Mouse (Mus musculus): Measurements from ENCODE around the gene 2310022B05Rik. TPM values are rescaled to one million over a fixed set of nuclear protein-coding genes. Genes with fewer than 3 reads are reported as not detected.

The 2310022B05Rik gene
- polyA plus RNA-seq, 1 experiment from 2014 or later: 27.3 TPM

GRCm38 (mm10) chr8:124586556-124586955 is 76.6 kb downstream of the 2310022B05Rik start:
- Histone ChIP-seq H3K27ac (no peak overlapping the region), H3K4me2 (replicated peaks) (no peak overlapping the region), H3K9me3 (ENCODE audit: control insufficient read depth, low read length) (no peaks in the 10 kb centered on the region), H3K36me3 (replicated peaks; ENCODE audit: control insufficient read depth, insufficient read depth) (no peaks in the 10 kb centered on the region), H3K27me3 (ENCODE audit: control insufficient read depth, insufficient read depth, low read length) (no peaks in the 10 kb centered on the region), H3K4me3 (replicated peaks; ENCODE audit: low read length) (no peak overlapping the region), H3K9ac (no peak overlapping the region), H3K4me1 (replicated peaks; ENCODE audit: control insufficient read depth, insufficient read depth, low read length) (no peaks in the 10 kb centered on the region)
- DNase-seq (ENCODE audit: low spot score) (no peak), ATAC-seq (ENCODE audit: low FRiP score) (no peak)
- WGBS: 79% methylated on average over 2 of the region's 2 CpGs

Other genes starting within 250 kb of the 2310022B05Rik start
- 16.9 and 18.8 TPM in 2 replicates for gene Pgbd5, start 223.7 kb downstream of the 2310022B05Rik start, polyA plus RNA-seq (2014; fragmentation: Nextera tagmentation; extraction: Ambion mirVana)
- gene Cog2, start 142.6 kb downstream of the 2310022B05Rik start, polyA plus RNA-seq (2014; fragmentation: Nextera tagmentation; extraction: Ambion mirVana): 32.5 and 34.7 TPM in 2 replicates
- 0.76 and 1.1 TPM in 2 replicates for gene Agt, start 93.7 kb downstream of the 2310022B05Rik start, polyA plus RNA-seq (2014; fragmentation: Nextera tagmentation; extraction: Ambion mirVana)
- gene Capn9, start 87.3 kb downstream of the 2310022B05Rik start, polyA plus RNA-seq (2014; fragmentation: Nextera tagmentation; extraction: Ambion mirVana): 0.11 and 0.53 TPM in 2 replicates
- 71.1 and 74.3 TPM in 2 replicates for gene Ttc13, start 58.6 kb upstream of the 2310022B05Rik start, polyA plus RNA-seq (2014; fragmentation: Nextera tagmentation; extraction: Ambion mirVana)
- gene Arv1, start 58.8 kb upstream of the 2310022B05Rik start, polyA plus RNA-seq (2014; fragmentation: Nextera tagmentation; extraction: Ambion mirVana): 32.0 and 32.7 TPM in 2 replicates
- gene Fam89a, start 88.5 kb upstream of the 2310022B05Rik start, polyA plus RNA-seq (2014; fragmentation: Nextera tagmentation; extraction: Ambion mirVana): 1.0 and 1.2 TPM in 2 replicates
- gene Trim67, start 129.7 kb upstream of the 2310022B05Rik start, polyA plus RNA-seq (2014; fragmentation: Nextera tagmentation; extraction: Ambion mirVana): 35.8 and 39.4 TPM in 2 replicates
- gene Gnpat, start 199.7 kb upstream of the 2310022B05Rik start, polyA plus RNA-seq (2014; fragmentation: Nextera tagmentation; extraction: Ambion mirVana): 72.3 and 80.2 TPM in 2 replicates
- gene 2810004N23Rik, start 199.8 kb upstream of the 2310022B05Rik start, polyA plus RNA-seq (2014; fragmentation: Nextera tagmentation; extraction: Ambion mirVana): 18.4 and 21.0 TPM in 2 replicates
- gene Exoc8, start 234.3 kb upstream of the 2310022B05Rik start, polyA plus RNA-seq (2014; fragmentation: Nextera tagmentation; extraction: Ambion mirVana): 14.7 and 14.8 TPM in 2 replicates
- gene Sprtn, start 234.5 kb upstream of the 2310022B05Rik start, polyA plus RNA-seq (2014; fragmentation: Nextera tagmentation; extraction: Ambion mirVana): 8.2 and 9.3 TPM in 2 replicates

Measured in hindbrain, embryonic 14.5 days (tissue).